Mouse (Mus musculus): ENCODE measurements at regions not wholly inside any gene's neighbourhood (a gene's known extent, or its start where the extent isn't known, plus 50 kb on each side); places are given as distances from the start of the nearest gene placed in this dataset.

DNA sequence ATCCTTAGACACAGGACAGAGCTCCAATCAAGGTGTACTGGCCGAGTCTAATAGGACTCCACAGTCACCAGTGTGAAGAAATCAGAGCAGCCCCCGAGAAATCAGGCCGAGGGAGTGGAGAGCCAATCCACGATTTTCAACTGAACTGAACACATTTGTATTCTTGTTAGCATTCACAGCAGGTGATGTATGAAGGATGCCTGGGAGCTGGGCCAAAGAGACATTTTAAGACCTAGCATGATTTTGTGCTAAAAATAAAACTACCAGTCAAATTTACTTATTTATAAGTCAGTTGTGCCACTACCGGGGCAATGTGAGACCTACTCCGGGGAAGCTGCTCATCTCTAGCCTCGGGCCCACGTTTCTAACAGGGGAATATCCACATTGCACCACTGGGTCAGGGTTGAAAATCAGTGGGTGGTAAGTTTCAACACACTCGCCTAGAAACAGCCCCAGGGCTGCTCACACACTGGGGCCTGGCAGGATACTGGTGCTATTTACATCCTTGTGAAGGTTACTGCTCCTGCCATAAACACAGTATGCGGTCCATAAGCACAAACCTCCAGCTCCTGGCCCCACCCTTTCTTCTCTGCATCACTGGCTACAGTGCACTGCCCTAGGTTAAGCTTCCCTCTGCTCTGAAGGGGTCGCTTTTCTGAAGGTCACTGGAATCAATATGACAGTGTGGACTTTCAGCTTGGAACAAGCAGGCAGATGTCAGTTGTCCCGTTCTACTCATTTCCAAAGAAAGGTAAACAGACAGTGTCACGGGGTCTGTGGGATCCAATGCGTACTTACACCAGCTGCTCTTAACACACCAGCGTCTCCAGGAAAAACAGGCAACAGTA lies 82.0 kb upstream of the Zcchc2 start:
- WGBS, result 37% methylated on average over 15 of the region's 15 CpGs
- H3K36me3 ChIP-seq (ENCODE audit: insufficient read depth, low read length), result no peaks in the 10 kb centered on the region
- peaks cover 4% of the 10 kb centered on the region; the same call in 1 of the 2 replicates for H3K4me1 ChIP-seq (ENCODE audit: insufficient read depth, low read length)
- peak; percentile 46 for DNase-seq (ENCODE audit: low spot score)
- no peak overlapping the region for H3K4me3 ChIP-seq (ENCODE audit: low read depth, low read length)
- no peak overlapping the region for H3K9ac ChIP-seq (replicated peaks; ENCODE audit: low read length, poor library complexity, severe bottlenecking)
- ATAC-seq (ENCODE audit: low FRiP score), result peak; percentile 62
- no peak overlapping the region for H3K4me2 ChIP-seq (ENCODE audit: low read depth, low read length, poor library complexity, severe bottlenecking)
- TF ChIP-seq CTCF (IDR thresholded peaks at IDR 0.05), result no peak
- no peaks in the 10 kb centered on the region for H3K27me3 ChIP-seq (ENCODE audit: insufficient read depth, low read length)
- H3K27ac ChIP-seq (ENCODE audit: low read depth, low read length), result peak overlapping the region; percentile 57; the same call in 1 of the 2 replicates
- H3K9me3 ChIP-seq (ENCODE audit: low read length), result no peaks in the 10 kb centered on the region

DNA sequence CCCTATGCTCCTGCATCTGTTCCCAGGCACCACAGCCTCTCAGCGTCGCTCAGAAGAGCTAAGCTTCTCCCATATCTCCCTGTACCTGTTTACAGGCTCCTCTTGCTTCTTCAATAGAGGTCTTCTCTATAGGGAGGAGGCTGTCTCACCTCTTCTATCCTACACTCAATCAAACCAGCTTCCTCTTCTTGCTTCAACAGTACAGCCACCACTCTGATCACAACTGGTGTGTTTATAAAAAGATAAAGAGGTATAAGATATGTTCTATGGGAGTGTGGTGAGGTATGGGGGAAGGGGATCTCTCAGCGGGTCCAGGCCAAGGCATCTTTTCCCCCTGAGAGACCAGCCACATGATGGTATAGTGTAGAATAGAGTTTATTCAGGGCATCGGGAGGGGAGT lies 81.1 kb upstream of the Zcchc2 start:
- no peak overlapping the region for H3K27ac ChIP-seq (ENCODE audit: low read depth, low read length)
- no peak for TF ChIP-seq CTCF (IDR thresholded peaks at IDR 0.05)
- ATAC-seq (ENCODE audit: low FRiP score) (no peak), DNase-seq (ENCODE audit: low spot score) (no peak)
- no peaks in the 10 kb centered on the region for H3K27me3 ChIP-seq (ENCODE audit: insufficient read depth, low read length)
- no peak overlapping the region for H3K4me2 ChIP-seq (ENCODE audit: low read depth, low read length, poor library complexity, severe bottlenecking)
- H3K9ac ChIP-seq (replicated peaks; ENCODE audit: low read length, poor library complexity, severe bottlenecking), result no peak overlapping the region
- H3K9me3 ChIP-seq (ENCODE audit: low read length), result no peaks in the 10 kb centered on the region
- 68% methylated on average over 4 of the region's 4 CpGs for WGBS
- H3K36me3 ChIP-seq (ENCODE audit: insufficient read depth, low read length), result no peaks in the 10 kb centered on the region
- H3K4me1 ChIP-seq (ENCODE audit: insufficient read depth, low read length), result peaks cover 4% of the 10 kb centered on the region; the same call in 1 of the 2 replicates
- no peak overlapping the region for H3K4me3 ChIP-seq (ENCODE audit: low read depth, low read length)

- no peaks in the 10 kb centered on the region for H3K36me3 ChIP-seq (ENCODE audit: insufficient read depth, low read length)
- 40% methylated on average over 3 of the region's 3 CpGs for WGBS
- no peak overlapping the region for H3K9ac ChIP-seq (replicated peaks; ENCODE audit: low read length, poor library complexity, severe bottlenecking)
- no peak overlapping the region for H3K4me3 ChIP-seq (ENCODE audit: low read depth, low read length)
- H3K27me3 ChIP-seq (ENCODE audit: insufficient read depth, low read length), result no peaks in the 10 kb centered on the region
- ATAC-seq (ENCODE audit: low FRiP score) (no peak), DNase-seq (ENCODE audit: low spot score) (no peak)
- H3K4me2 ChIP-seq (ENCODE audit: low read depth, low read length, poor library complexity, severe bottlenecking), result no peak overlapping the region
- H3K4me1 ChIP-seq (ENCODE audit: insufficient read depth, low read length), result peaks cover 4% of the 10 kb centered on the region; the same call in 1 of the 2 replicates
- no peak overlapping the region for H3K27ac ChIP-seq (ENCODE audit: low read depth, low read length)
- no peak for TF ChIP-seq CTCF (IDR thresholded peaks at IDR 0.05)
- no peaks in the 10 kb centered on the region for H3K9me3 ChIP-seq (ENCODE audit: low read length)
These were observed 78.5 kb upstream of the Zcchc2 start for GRCm38 (mm10) chr1:105911714-105912113.

- WGBS, result 91% methylated on average over 4 of the region's 4 CpGs
- no peak for DNase-seq (ENCODE audit: low spot score)
- ATAC-seq (ENCODE audit: low FRiP score), result no peak
- Histone ChIP-seq H3K27ac (ENCODE audit: low read depth, low read length) (no peak overlapping the region), H3K4me2 (ENCODE audit: low read depth, low read length, poor library complexity, severe bottlenecking) (no peak overlapping the region), H3K36me3 (ENCODE audit: insufficient read depth, low read length) (no peaks in the 10 kb centered on the region), H3K4me1 (ENCODE audit: insufficient read depth, low read length) (no peaks in the 10 kb centered on the region), H3K9me3 (ENCODE audit: low read length) (no peaks in the 10 kb centered on the region), H3K27me3 (ENCODE audit: insufficient read depth, low read length) (no peaks in the 10 kb centered on the region), H3K4me3 (ENCODE audit: low read depth, low read length) (no peak overlapping the region), H3K9ac (replicated peaks; ENCODE audit: low read length, poor library complexity, severe bottlenecking) (no peak overlapping the region)
- no peak for TF ChIP-seq CTCF (IDR thresholded peaks at IDR 0.05)
These were observed 68.4 kb upstream of the Zcchc2 start for GRCm38 (mm10) chr1:105921842-105922241.

DNA sequence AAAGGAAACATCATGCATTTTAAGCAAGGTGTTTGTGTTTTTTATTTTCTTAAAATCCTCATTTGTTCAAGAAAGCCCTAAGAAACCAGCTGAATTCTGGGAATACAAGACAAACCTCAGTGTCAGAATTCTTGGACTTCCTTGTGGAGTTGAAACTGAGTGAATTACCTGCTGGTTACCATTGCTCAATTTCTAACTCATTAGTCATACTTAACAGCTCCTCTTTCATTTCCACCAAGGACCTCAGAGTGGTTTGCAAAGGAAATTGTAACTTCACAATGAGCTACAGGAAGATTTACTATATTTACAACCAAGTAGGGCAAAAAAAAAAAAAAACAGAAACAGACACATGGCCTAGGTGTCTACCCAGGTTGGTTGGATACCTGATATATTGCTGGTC lies 67.6 kb upstream of the Zcchc2 start:
- H3K4me1 ChIP-seq (ENCODE audit: insufficient read depth, low read length), result no peaks in the 10 kb centered on the region
- no peak for TF ChIP-seq CTCF (IDR thresholded peaks at IDR 0.05)
- no peaks in the 10 kb centered on the region for H3K9me3 ChIP-seq (ENCODE audit: low read length)
- H3K4me2 ChIP-seq (ENCODE audit: low read depth, low read length, poor library complexity, severe bottlenecking), result no peak overlapping the region
- no peak overlapping the region for H3K9ac ChIP-seq (replicated peaks; ENCODE audit: low read length, poor library complexity, severe bottlenecking)
- no peaks in the 10 kb centered on the region for H3K36me3 ChIP-seq (ENCODE audit: insufficient read depth, low read length)
- no peak for DNase-seq (ENCODE audit: low spot score)
- no peak for ATAC-seq (ENCODE audit: low FRiP score)
- H3K27ac ChIP-seq (ENCODE audit: low read depth, low read length), result no peak overlapping the region
- no peaks in the 10 kb centered on the region for H3K27me3 ChIP-seq (ENCODE audit: insufficient read depth, low read length)
- H3K4me3 ChIP-seq (ENCODE audit: low read depth, low read length), result no peak overlapping the region

GRCm38 (mm10) chr1:105923001-105923400 lies 67.2 kb upstream of the Zcchc2 start:
- Histone ChIP-seq H3K9me3 (ENCODE audit: low read length) (no peaks in the 10 kb centered on the region), H3K4me2 (ENCODE audit: low read depth, low read length, poor library complexity, severe bottlenecking) (no peak overlapping the region), H3K4me1 (ENCODE audit: insufficient read depth, low read length) (no peaks in the 10 kb centered on the region), H3K4me3 (ENCODE audit: low read depth, low read length) (no peak overlapping the region), H3K36me3 (ENCODE audit: insufficient read depth, low read length) (no peaks in the 10 kb centered on the region), H3K9ac (replicated peaks; ENCODE audit: low read length, poor library complexity, severe bottlenecking) (no peak overlapping the region), H3K27me3 (ENCODE audit: insufficient read depth, low read length) (no peaks in the 10 kb centered on the region), H3K27ac (ENCODE audit: low read depth, low read length) (no peak overlapping the region)
- DNase-seq (ENCODE audit: low spot score) (no peak), ATAC-seq (ENCODE audit: low FRiP score) (no peak)
- 74% methylated on average over 3 of the region's 3 CpGs for WGBS
- no peak for TF ChIP-seq CTCF (IDR thresholded peaks at IDR 0.05)

Data from midbrain, postnatal 0 days (tissue).